Mouse (Mus musculus) erythroblast, adult 5-6 weeks (primary cell): ENCODE results near the gene Fstl3. TPM values are rescaled to one million over a fixed set of nuclear protein-coding genes. Genes with fewer than 3 reads are reported as not detected.

Experiments
- ATAC-seq: replicated peaks from 2 replicates; pipeline ENCODE4 v1.8.0; 2016; ENCODE audit warnings: moderate number of reproducible peaks, mild to moderate bottlenecking, moderate TSS enrichment, inconsistent platforms; ENCODE audit not compliant: poor library complexity, low FRiP score, severe bottlenecking
- total RNA-seq, 2 experiments: library from RNA; stranded (forward) in 1 of 2; stranded (reverse) in 1 of 2; fragments of 150-400 nt in 1 of 2; fragments of 200-764, 138-1000 nt in 1 of 2; gene quantifications; 2 replicates each; pipeline versions ENCODE4 v1.2.3 to v1.2.4; 2015 to 2017; ENCODE audit warnings: low replicate concordance in 2 of 2

The Fstl3 gene
- total RNA-seq, 2 experiments from 2014 or later: 5.8 TPM; not detected in 1

DNA sequence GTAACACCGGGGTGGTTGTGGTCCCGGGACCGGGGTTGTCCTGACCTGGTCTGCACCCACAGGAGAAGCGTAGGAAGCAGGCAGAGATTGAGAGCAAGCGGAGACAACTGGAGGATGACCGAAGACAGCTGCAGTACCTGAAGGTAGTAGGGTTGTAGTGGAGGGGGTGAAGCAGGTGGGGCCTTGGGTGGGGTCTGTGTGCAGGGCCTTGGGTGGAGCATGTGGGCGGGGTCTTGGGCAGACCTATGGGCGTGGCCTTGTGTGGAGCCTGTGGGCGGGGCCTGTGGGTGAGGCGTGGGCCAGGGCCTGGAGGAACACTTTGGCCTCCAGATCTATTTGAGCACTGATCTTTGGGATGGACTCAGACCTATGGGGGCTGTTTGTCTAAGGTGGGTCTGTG lies 29.9 kb downstream of the Fstl3 start:
- ATAC-seq: no peak

DNA sequence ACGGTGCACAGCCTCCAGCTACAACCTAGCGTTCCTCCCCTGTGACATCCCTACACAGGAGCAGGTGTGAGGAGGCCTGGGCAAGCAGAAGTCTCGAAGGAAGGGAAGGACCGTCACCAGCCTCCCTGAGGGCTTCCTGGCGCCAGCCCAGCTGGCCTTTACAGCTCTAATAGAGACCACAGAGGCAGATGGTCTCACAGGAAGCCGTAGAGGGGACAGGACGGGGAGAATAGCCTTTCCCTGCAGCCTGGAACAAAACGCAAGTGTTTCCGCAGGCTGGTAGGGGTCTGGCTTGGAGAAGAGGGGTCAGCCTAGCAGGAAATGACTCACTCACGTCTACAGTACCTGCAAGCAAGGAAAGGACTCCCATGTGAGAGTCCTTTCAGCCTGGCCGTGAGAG lies 30.8 kb downstream of the Fstl3 start:
- ATAC-seq: no peak

DNA sequence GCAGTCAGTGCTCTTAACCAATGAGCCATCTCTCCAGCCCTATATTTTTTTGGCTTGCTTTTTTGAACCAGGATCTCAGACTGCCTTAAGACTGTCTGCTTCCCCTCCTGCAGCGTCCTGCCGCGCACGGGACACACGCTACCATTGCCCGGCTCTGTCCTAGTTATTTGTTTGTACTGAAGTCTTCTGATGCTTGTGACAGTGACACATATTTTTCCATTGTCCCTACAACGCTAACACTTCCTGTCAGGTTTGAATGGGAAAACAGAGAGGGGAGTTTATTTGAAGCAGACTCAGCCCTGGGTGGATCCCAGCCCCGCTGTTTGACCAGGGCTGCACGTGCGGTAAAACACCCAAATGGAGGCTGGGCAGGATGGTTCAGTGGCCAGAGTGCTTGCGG lies 31.7 kb downstream of the Fstl3 start:
- no peak for ATAC-seq

DNA sequence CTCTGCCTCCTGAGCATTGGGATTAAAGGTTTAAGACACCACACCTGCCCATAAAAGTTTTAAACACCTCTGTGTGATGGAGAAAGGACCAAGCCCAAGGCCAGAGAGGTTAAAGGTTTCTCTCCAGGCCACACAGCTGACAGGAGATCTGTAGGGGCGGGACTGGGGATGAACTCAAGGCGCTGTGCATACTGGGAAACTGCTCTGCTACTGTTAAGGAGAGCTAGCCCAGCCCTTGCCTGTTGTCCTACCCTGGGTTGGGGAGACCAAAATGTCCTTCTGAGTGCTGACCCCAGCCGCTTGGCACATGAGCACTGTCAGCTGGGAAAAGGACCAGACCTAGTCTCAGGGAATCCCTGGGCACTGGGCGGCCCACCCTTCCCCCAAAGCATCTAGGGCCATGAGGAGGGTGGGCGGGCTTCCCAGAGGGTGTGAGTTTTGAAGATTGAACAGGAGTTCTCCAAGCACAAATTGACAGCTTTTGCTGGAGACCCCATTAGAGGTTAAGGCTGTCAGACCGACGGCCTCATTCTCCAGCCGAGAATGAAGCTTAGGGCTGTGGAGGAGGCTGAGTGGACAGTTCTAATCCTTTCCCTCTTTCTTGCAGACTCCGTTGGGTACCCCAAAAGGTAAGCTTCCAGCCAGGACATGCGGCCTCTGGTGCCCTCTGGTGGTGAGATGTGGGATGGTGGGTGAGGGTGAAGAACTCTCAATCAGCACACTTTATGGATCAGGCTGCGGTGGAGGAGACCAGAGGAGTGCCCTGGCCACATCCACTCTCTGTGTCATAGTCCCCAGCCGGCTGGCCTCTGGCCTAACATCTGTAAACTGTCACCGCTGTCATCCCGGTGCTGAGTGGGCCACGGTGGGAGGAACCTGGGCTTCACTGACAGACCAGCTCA lies 34.9 kb downstream of the Fstl3 start:
- peak; percentile 70 for ATAC-seq

DNA sequence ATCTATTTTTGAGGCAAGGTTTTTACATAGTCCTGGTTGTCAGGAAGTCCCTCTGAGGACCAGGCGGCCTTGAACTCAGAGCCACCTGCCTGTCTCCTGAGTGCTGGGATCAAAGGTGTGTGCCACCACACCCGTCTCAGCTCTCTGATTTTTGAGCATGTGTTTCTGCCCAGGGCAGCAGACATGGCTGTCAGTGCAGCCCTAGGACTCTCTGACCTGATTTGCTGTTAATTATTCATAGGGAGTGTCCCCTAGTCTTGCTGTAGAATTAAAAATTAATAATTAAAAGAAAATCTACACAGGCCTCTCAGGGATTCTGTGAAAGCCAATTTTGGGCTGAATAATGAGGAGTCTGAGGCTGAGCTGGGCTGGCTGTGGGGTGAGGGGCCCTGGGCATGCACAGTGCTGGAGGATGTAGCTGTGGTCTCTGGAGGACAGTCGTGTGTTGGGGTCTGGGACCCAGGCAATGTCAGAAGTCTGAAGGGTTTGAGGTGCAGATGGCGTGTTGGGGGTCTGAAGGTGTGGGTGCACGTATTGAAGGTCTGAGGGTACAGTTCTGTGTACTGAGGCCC lies 37.3 kb downstream of the Fstl3 start:
- no peak for ATAC-seq

DNA sequence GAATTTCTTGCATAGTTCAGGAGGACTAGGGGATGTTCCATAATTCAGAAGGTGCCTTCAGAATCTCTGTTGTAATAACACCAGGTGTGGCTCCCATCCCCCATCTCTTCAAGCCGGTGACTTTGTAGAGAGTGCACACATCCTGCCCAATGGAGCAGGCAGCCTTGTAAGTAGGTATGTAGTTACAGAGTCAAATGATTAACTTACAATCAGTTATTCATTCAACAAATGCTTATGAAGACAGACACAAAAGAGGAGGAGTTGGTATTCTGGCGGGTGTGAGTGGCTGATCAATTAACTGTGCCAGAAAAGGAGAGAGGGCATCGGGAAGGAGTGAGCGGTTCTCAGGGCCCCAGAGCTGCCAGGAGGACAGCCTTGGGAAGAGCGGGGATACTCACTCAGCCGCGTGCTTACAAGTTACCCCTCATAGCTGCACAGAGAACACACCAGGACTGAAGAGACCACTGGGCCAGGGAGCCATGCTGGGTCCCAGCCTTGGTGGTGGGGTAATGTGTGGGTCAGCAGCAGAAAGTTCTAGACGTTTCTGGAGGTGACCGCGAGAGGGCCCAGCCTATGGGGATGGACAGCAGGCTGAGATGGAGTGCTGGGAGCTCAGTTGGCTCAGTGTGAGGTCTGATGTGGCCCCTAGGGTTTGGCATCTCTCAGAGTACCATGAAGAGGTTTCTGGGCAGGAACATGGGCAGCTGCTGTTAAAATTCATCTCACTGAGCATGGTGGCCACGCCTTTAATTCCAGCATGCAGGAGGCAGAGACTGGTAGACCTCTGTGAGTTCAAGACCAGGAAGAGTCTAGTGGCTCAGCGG lies 38.8 kb downstream of the Fstl3 start:
- ATAC-seq: no peak

DNA sequence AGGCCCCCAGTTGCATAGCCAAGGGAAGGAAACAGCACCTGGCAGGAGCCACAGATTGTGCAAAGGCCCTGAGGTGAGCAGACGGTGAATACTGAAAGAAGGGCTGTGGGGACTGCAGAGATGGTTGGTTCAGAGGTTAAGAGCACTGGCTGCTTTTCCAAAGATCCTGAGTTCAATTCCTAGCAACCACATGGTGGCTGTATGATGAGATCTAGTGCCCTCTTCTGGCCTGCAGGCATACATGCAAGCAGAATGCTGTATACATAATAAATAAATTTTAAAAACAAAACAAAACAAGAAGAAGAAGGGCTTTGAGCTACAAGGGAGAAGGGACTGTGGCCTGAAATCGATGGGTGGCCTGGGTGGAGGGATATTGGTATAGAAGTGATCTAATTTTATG lies 40.0 kb downstream of the Fstl3 start:
- ATAC-seq: no peak

DNA sequence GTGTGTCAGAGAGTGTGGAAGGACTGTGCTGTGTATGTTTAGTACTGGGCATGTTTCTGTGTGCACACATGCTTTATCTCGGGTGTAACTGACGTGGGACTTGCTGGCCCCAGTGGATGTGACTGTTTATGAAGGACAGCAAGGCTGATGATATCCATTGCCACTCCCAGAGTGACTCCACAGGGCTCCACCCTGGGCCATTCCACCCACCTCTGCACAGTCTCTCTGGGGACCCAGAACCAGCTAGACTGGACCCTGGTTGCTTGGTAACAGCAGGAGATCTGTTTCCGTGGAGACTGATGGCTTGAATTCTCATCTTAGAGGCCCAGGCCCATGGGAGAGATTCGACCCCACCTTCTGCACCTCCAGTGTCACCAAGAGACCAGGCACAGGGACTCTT lies 41.2 kb downstream of the Fstl3 start:
- no peak for ATAC-seq

DNA sequence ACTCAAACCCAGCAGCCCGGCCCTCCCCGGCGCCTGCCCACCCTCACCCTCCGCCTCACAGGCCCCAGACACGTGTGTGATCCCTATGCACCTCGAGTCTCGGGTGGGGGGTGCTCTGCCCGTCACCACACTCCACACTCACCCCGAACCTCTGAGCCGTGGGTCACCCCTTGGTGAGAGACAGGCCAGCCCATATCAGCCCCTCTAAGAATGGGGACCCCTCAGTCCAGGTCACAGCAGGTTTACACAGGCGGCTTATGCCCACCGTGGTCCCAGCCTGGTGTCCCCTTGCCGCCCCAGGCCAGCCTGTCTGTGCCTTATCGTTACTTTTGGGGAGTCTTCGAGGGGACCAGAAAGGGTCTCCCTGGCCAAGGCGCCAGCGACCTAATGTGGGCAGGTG lies 42.5 kb downstream of the Fstl3 start:
- ATAC-seq: no peak

DNA sequence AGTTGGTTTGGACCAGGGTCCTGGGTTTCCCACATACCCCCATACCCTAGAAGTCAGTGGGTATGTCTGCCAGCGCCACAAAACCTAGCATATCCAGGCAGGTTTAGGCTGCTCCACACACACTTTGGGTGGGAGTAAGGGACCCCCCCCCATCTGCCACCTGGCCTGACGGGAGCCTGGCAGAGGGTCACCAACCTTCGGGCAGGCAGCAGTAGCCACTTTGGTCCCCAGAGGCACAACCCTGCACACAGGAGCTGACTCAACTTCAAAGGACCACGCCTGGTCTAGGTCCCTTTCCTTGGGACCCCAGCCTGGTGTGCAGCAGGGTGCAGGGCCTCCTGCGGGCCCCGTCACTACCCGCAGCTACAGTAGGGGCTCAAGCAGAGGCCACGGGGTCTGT lies 43.2 kb downstream of the Fstl3 start:
- ATAC-seq: no peak

DNA sequence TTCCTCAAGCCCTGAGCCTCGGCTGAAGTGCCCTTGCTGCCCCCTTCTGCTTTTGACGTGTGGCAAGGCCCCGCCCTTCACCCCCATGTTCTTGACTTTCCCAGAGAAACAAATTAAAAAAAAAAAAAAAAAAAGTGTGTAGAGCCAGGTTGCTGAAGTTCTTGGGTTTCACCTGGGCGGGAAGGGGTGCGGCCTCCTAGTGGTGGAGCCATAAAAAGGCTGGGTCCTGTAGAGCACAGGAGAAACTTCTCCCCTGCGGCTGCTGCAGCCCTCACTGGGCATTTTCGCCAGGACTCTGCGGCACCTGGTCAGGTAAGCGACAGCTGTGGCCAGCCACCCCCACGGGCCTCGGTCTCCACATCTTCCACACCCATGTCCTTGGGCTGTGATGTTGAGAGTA lies 43.7 kb downstream of the Fstl3 start, which contains the start of gene Misp:
Misp (plus strand) TSS at position 208 of the 400 bp plus-strand sequence.
- ATAC-seq: no peak

DNA sequence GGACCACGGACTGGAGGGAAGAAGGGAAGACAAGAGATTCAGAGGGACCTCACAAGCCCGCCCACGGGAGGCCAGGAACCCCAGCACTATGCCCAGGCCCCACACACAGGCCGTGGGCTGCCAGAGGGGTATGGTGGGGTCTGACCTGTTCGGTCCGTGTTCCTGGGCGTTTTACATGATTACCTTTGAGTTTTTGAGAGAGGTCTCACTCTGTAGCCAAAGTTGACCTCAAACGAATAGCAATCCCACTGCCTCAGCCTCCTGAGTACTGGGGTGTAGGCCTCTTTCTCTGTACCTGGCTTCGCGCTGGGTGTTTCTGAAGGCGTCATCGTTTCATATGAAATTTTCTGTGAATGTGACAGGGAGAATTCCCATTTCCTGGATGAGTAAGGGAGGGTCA lies 44.7 kb downstream of the Fstl3 start:
- ATAC-seq: no peak

DNA sequence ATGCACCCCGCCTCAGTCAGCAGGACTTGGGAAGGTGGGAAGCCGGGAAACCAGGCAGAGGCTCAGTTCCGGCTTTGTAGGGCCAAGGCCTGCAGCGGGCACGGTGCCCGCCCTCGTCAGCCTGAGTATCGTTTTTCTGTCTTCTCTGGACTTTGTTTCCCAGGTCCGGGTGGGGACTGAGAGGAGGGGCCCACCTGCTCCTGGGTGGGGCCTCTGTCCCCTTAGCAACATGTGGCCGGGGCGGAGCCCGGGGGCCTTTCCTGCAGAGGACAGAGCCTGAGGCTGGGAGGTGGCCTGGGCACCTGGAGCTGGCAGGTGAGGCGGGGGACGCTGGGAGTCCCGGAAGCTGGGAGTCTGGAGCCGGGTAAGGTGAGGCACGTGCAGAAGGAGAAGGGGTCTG lies 45.3 kb downstream of the Fstl3 start:
- ATAC-seq: no peak

DNA sequence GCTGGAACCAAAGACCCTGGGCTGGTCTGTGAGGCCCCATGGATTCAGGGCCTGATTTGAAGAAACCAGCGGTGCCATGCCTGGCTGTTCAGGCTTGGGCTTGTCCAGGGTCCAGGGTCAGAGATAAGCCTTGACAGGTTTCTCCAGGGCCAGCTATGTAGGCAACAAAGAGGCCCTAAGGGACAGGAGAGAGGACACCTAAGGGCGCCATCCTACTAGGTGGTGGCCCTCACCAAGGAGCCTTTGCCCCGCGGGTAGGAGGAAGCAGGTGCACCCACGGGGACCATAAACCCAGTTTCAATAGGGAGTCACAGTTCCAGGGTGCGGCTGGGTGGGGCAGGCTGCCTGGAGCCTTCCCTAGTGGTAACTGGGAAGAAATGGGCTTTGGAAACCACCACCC lies 45.9 kb downstream of the Fstl3 start:
- ATAC-seq: no peak

DNA sequence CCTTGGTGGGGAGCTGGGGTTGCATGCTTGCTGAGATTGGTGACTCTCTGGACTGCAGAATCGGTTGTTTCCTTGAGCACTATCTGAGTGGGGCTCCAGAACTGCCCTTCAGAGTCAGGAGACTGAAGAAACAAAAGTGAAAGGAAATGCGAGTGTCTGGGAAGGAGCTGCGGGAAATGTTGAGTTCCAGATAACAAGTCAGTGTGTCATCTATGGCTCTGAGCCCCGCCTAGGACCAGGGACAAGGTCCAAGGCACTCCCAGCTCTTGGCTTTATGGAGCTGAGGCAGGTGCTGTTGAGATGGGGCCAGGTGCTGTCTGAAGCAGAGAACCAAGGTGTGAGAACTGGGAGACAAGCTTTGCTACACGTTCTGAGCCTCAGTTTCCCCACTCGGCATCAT lies 47.3 kb downstream of the Fstl3 start:
- no peak for ATAC-seq

DNA sequence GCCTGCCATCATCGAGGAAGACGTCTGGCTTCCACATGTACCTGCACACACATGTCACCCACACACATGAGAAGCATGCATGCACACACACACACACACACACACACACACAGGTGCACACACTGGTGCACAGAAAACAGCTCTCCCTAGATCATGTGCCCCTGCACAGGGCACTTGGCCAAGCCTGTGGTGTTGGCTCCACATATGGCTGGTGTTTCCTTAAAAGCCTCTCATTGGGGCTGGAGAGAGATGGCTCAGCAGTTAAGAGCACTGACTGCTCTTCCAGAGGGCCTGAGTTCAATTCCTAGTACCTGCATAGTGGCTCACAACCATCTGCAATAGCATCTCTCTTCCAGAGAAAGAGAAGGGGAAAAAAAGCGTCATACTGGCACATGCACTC lies 54.5 kb downstream of the Fstl3 start:
- ATAC-seq: no peak

Other genes with a start within 250 kb of the Fstl3 start
Only the 30 nearest of the 34 such genes appear.
- not detected in 2 replicates for gene Theg, start 189.9 kb upstream of the Fstl3 start, total RNA-seq (2015; ENCODE audit: low replicate concordance)
- gene Theg, start 189.9 kb upstream of the Fstl3 start, total RNA-seq (2017; ENCODE audit: low replicate concordance): not detected in 2 replicates
- not detected in 2 replicates for gene C2cd4c, start 163.2 kb upstream of the Fstl3 start, total RNA-seq (2015; ENCODE audit: low replicate concordance)
- not detected in 2 replicates for gene C2cd4c, start 163.2 kb upstream of the Fstl3 start, total RNA-seq (2017; ENCODE audit: low replicate concordance)
- gene Shc2, start 139.4 kb upstream of the Fstl3 start, total RNA-seq (2015; ENCODE audit: low replicate concordance): not detected in 2 replicates
- not detected in 2 replicates for gene Shc2, start 139.4 kb upstream of the Fstl3 start, total RNA-seq (2017; ENCODE audit: low replicate concordance)
- not detected in 2 replicates for gene Odf3l2, start 131.5 kb upstream of the Fstl3 start, total RNA-seq (2015; ENCODE audit: low replicate concordance)
- not detected in 2 replicates for gene Odf3l2, start 131.5 kb upstream of the Fstl3 start, total RNA-seq (2017; ENCODE audit: low replicate concordance)
- not detected in 2 replicates for gene Madcam1, start 112.7 kb upstream of the Fstl3 start, total RNA-seq (2015; ENCODE audit: low replicate concordance)
- gene Madcam1, start 112.7 kb upstream of the Fstl3 start, total RNA-seq (2017; ENCODE audit: low replicate concordance): 0.84 TPM in 1 of 2 replicates, not detected in the other
- gene Tpgs1, start 107.9 kb upstream of the Fstl3 start, total RNA-seq (2015; ENCODE audit: low replicate concordance): 2.9 and 6.3 TPM in 2 replicates
- gene Tpgs1, start 107.9 kb upstream of the Fstl3 start, total RNA-seq (2017; ENCODE audit: low replicate concordance): 0.56 and 0.68 TPM in 2 replicates
- gene Cdc34, start 95.1 kb upstream of the Fstl3 start, total RNA-seq (2015; ENCODE audit: low replicate concordance): 20.5 and 25.9 TPM in 2 replicates
- gene Cdc34, start 95.1 kb upstream of the Fstl3 start, total RNA-seq (2017; ENCODE audit: low replicate concordance): 36.7 and 46.1 TPM in 2 replicates
- not detected in 2 replicates for gene Gzmm, start 88.3 kb upstream of the Fstl3 start, total RNA-seq (2015; ENCODE audit: low replicate concordance)
- 1.7 TPM in 1 of 2 replicates, not detected in the other for gene Gzmm, start 88.3 kb upstream of the Fstl3 start, total RNA-seq (2017; ENCODE audit: low replicate concordance)
- gene Bsg, start 72.8 kb upstream of the Fstl3 start, total RNA-seq (2015; ENCODE audit: low replicate concordance): 913 and 945 TPM in 2 replicates
- gene Bsg, start 72.8 kb upstream of the Fstl3 start, total RNA-seq (2017; ENCODE audit: low replicate concordance): 805 and 888 TPM in 2 replicates
- not detected in 2 replicates for gene Hcn2, start 60.6 kb upstream of the Fstl3 start, total RNA-seq (2015; ENCODE audit: low replicate concordance)
- not detected in 2 replicates for gene Hcn2, start 60.6 kb upstream of the Fstl3 start, total RNA-seq (2017; ENCODE audit: low replicate concordance)
- gene Polrmt, start 30.7 kb upstream of the Fstl3 start, total RNA-seq (2015; ENCODE audit: low replicate concordance): 3.6 and 4.8 TPM in 2 replicates
- 1.1 and 5.0 TPM in 2 replicates for gene Polrmt, start 30.7 kb upstream of the Fstl3 start, total RNA-seq (2017; ENCODE audit: low replicate concordance)
- not detected in 2 replicates for gene Fgf22, start 22.2 kb upstream of the Fstl3 start, total RNA-seq (2015; ENCODE audit: low replicate concordance)
- 0.26 TPM in 1 of 2 replicates, not detected in the other for gene Fgf22, start 22.2 kb upstream of the Fstl3 start, total RNA-seq (2017; ENCODE audit: low replicate concordance)
- 11.3 and 12.1 TPM in 2 replicates for gene Rnf126, start 10.3 kb upstream of the Fstl3 start, total RNA-seq (2015; ENCODE audit: low replicate concordance)
- 2.6 and 10.7 TPM in 2 replicates for gene Rnf126, start 10.3 kb upstream of the Fstl3 start, total RNA-seq (2017; ENCODE audit: low replicate concordance)
- 30.5 and 45.0 TPM in 2 replicates for gene Prss57, start 13.7 kb downstream of the Fstl3 start, total RNA-seq (2015; ENCODE audit: low replicate concordance)
- gene Prss57, start 13.7 kb downstream of the Fstl3 start, total RNA-seq (2017; ENCODE audit: low replicate concordance): 6.8 and 14.3 TPM in 2 replicates
- gene Palm, start 16.3 kb downstream of the Fstl3 start, total RNA-seq (2015; ENCODE audit: low replicate concordance): 9.4 and 12.5 TPM in 2 replicates
- gene Palm, start 16.3 kb downstream of the Fstl3 start, total RNA-seq (2017; ENCODE audit: low replicate concordance): 4.5 and 10.0 TPM in 2 replicates
- not detected in 2 replicates for gene Misp, start 43.7 kb downstream of the Fstl3 start, total RNA-seq (2015; ENCODE audit: low replicate concordance)
- gene Misp, start 43.7 kb downstream of the Fstl3 start, total RNA-seq (2017; ENCODE audit: low replicate concordance): not detected in 2 replicates
- gene Ptbp1, start 77.2 kb downstream of the Fstl3 start, total RNA-seq (2015; ENCODE audit: low replicate concordance): 45.2 and 66.7 TPM in 2 replicates
- gene Ptbp1, start 77.2 kb downstream of the Fstl3 start, total RNA-seq (2017; ENCODE audit: low replicate concordance): 38.2 and 53.2 TPM in 2 replicates
- gene Prtn3, start 97.2 kb downstream of the Fstl3 start, total RNA-seq (2015; ENCODE audit: low replicate concordance): 420 and 449 TPM in 2 replicates
- 114 and 118 TPM in 2 replicates for gene Prtn3, start 97.2 kb downstream of the Fstl3 start, total RNA-seq (2017; ENCODE audit: low replicate concordance)
- gene Plppr3, start 97.4 kb downstream of the Fstl3 start, total RNA-seq (2015; ENCODE audit: low replicate concordance): 2.1 and 3.1 TPM in 2 replicates
- gene Plppr3, start 97.4 kb downstream of the Fstl3 start, total RNA-seq (2017; ENCODE audit: low replicate concordance): 4.9 and 6.8 TPM in 2 replicates
- 996 and 1,031 TPM in 2 replicates for gene Elane, start 109.0 kb downstream of the Fstl3 start, total RNA-seq (2015; ENCODE audit: low replicate concordance)
- 253 and 405 TPM in 2 replicates for gene Elane, start 109.0 kb downstream of the Fstl3 start, total RNA-seq (2017; ENCODE audit: low replicate concordance)
- not detected in 2 replicates for gene Cfd, start 113.6 kb downstream of the Fstl3 start, total RNA-seq (2015; ENCODE audit: low replicate concordance)
- not detected in 2 replicates for gene Cfd, start 113.6 kb downstream of the Fstl3 start, total RNA-seq (2017; ENCODE audit: low replicate concordance)
- gene Med16, start 131.7 kb downstream of the Fstl3 start, total RNA-seq (2015; ENCODE audit: low replicate concordance): 5.9 and 11.3 TPM in 2 replicates
- gene Med16, start 131.7 kb downstream of the Fstl3 start, total RNA-seq (2017; ENCODE audit: low replicate concordance): 4.7 and 9.1 TPM in 2 replicates
- not detected in 2 replicates for gene Gm26602, start 133.6 kb downstream of the Fstl3 start, total RNA-seq (2015; ENCODE audit: low replicate concordance)
- gene Gm26602, start 133.6 kb downstream of the Fstl3 start, total RNA-seq (2017; ENCODE audit: low replicate concordance): not detected in 2 replicates
- gene Kiss1r, start 139.7 kb downstream of the Fstl3 start, total RNA-seq (2015; ENCODE audit: low replicate concordance): not detected in 2 replicates
- 0.14 TPM in 1 of 2 replicates, not detected in the other for gene Kiss1r, start 139.7 kb downstream of the Fstl3 start, total RNA-seq (2017; ENCODE audit: low replicate concordance)
- gene R3hdm4, start 143.9 kb downstream of the Fstl3 start, total RNA-seq (2015; ENCODE audit: low replicate concordance): 42.8 and 46.1 TPM in 2 replicates
- 25.0 and 28.3 TPM in 2 replicates for gene R3hdm4, start 143.9 kb downstream of the Fstl3 start, total RNA-seq (2017; ENCODE audit: low replicate concordance)
- gene Arid3a, start 149.8 kb downstream of the Fstl3 start, total RNA-seq (2015; ENCODE audit: low replicate concordance): 6.3 and 8.8 TPM in 2 replicates
- gene Arid3a, start 149.8 kb downstream of the Fstl3 start, total RNA-seq (2017; ENCODE audit: low replicate concordance): 10.5 and 14.7 TPM in 2 replicates
- 4.0 and 7.5 TPM in 2 replicates for gene Wdr18, start 182.9 kb downstream of the Fstl3 start, total RNA-seq (2015; ENCODE audit: low replicate concordance)
- 2.5 and 14.2 TPM in 2 replicates for gene Wdr18, start 182.9 kb downstream of the Fstl3 start, total RNA-seq (2017; ENCODE audit: low replicate concordance)
- gene Grin3b, start 193.4 kb downstream of the Fstl3 start, total RNA-seq (2015; ENCODE audit: low replicate concordance): not detected in 2 replicates
- not detected in 2 replicates for gene Grin3b, start 193.4 kb downstream of the Fstl3 start, total RNA-seq (2017; ENCODE audit: low replicate concordance)
- 13.6 and 29.6 TPM in 2 replicates for gene Tmem259, start 207.1 kb downstream of the Fstl3 start, total RNA-seq (2015; ENCODE audit: low replicate concordance)
- gene Tmem259, start 207.1 kb downstream of the Fstl3 start, total RNA-seq (2017; ENCODE audit: low replicate concordance): 12.8 and 22.6 TPM in 2 replicates
- 33.8 and 46.6 TPM in 2 replicates for gene Cnn2, start 211.3 kb downstream of the Fstl3 start, total RNA-seq (2015; ENCODE audit: low replicate concordance)
- 30.0 and 73.0 TPM in 2 replicates for gene Cnn2, start 211.3 kb downstream of the Fstl3 start, total RNA-seq (2017; ENCODE audit: low replicate concordance)